Mouse (Mus musculus) liver, embryonic 11.5 days (tissue): ENCODE measurements at regions not wholly inside any gene's neighbourhood (a gene's known extent, or its start where the extent isn't known, plus 50 kb on each side); places are given as distances from the start of the nearest gene placed in this dataset.

Experiments used
- ATAC-seq: fragments of 200-750 bp; cut with Nextera tagmentation; replicated peaks from 2 replicates; pipeline ENCODE4 v1.8.0; 2017; ENCODE audit warnings: moderate number of reproducible peaks, mild to moderate bottlenecking, moderate TSS enrichment, moderate library complexity; ENCODE audit not compliant: low FRiP score
- DNase-seq: peaks from one replicate; pipeline ENCODE4 v3.0.0-alpha.2; 2017; ENCODE audit warnings: low spot score
- H3K27ac ChIP-seq: fragments of 300-500 bp; sonication (generic); 2 replicates; pipeline ENCODE4 v1.5.1; 2014; ENCODE audit warnings: mild to moderate bottlenecking, low read depth, low read length, control low read depth
- H3K27me3 ChIP-seq: fragments of 300-500 bp; sonication (generic); replicated peaks from 2 replicates; pipeline ENCODE4 v1.6.1; 2014; ENCODE audit warnings: low read length, mixed read lengths; ENCODE audit not compliant: control insufficient read depth, insufficient read depth
- H3K36me3 ChIP-seq: fragments of 300-500 bp; sonication (generic); 2 replicates; pipeline ENCODE4 v1.6.1; 2014; ENCODE audit warnings: mild to moderate bottlenecking, low read length, moderate library complexity, mixed read lengths; ENCODE audit not compliant: control insufficient read depth, insufficient read depth
- H3K4me1 ChIP-seq: fragments of 300-500 bp; sonication (generic); replicated peaks from 2 replicates; pipeline ENCODE4 v1.6.1; 2014; ENCODE audit warnings: low read length, mixed read lengths; ENCODE audit not compliant: control insufficient read depth, insufficient read depth
- H3K4me2 ChIP-seq: fragments of 300-500 bp; sonication (generic); 2 replicates; pipeline ENCODE4 v1.6.1; 2014; ENCODE audit warnings: mild to moderate bottlenecking, control low read depth, moderate library complexity
- H3K4me3 ChIP-seq: fragments of 300-500 bp; sonication (generic); 2 replicates; pipeline ENCODE4 v1.5.1; 2014; ENCODE audit warnings: low read depth, low read length, control low read depth
- H3K9ac ChIP-seq: fragments of 300-500 bp; sonication (generic); 2 replicates; pipeline ENCODE4 v1.6.1; 2014; ENCODE audit warnings: low read depth, low read length, control low read depth
- H3K9me3 ChIP-seq: fragments of 300-500 bp; sonication (generic); 2 replicates; pipeline ENCODE4 v1.6.1; 2016; ENCODE audit warnings: low read length, inconsistent platforms, mixed read lengths; ENCODE audit not compliant: control insufficient read depth
- WGBS: fragments of 180-500 bp; shearing (Covaris S2); extraction: QIAGEN DNeasy Blood & Tissue Kit; methylation state at CpG from one replicate; pipeline ENCODE4 v1.1.7; 2014; 5-methylcytosine and 5-hydroxymethylcytosine counted together

GRCm38 (mm10) chr1:76276624-76277023 is 730.6 kb downstream of the Slc4a3 start:
- Histone ChIP-seq H3K4me2 (no peak overlapping the region), H3K36me3 (no peaks in the 10 kb centered on the region), H3K27ac (no peak overlapping the region), H3K4me3 (no peak overlapping the region), H3K4me1 (no peaks in the 10 kb centered on the region), H3K9me3 (no peaks in the 10 kb centered on the region), H3K27me3 (no peaks in the 10 kb centered on the region), H3K9ac (no peak overlapping the region)
- DNase-seq (no peak), ATAC-seq (no peak)
- WGBS: 59% methylated on average over 3 of the region's 3 CpGs

- H3K9ac ChIP-seq: no peak overlapping the region
- H3K4me3 ChIP-seq: no peak overlapping the region
- no peaks in the 10 kb centered on the region for H3K4me1 ChIP-seq
- no peak overlapping the region for H3K27ac ChIP-seq
- ATAC-seq: no peak
- no peaks in the 10 kb centered on the region for H3K27me3 ChIP-seq
- no peak for DNase-seq
- no peaks in the 10 kb centered on the region for H3K36me3 ChIP-seq
- WGBS: 63% methylated on average over 3 of the region's 3 CpGs
- H3K9me3 ChIP-seq: no peaks in the 10 kb centered on the region
- no peak overlapping the region for H3K4me2 ChIP-seq
Observed at GRCm38 (mm10) chr1:76283322-76283721, 737.3 kb downstream of the Slc4a3 start.

GRCm38 (mm10) chr1:76322943-76323559 is 777.0 kb downstream of the Slc4a3 start:
- ATAC-seq: no peak
- no peak overlapping the region for H3K4me2 ChIP-seq
- H3K27me3 ChIP-seq: no peaks in the 10 kb centered on the region
- H3K4me1 ChIP-seq: no peaks in the 10 kb centered on the region
- 72% methylated on average over 4 of the region's 4 CpGs for WGBS
- H3K36me3 ChIP-seq: no peaks in the 10 kb centered on the region
- H3K4me3 ChIP-seq: no peak overlapping the region
- H3K9ac ChIP-seq: no peak overlapping the region
- no peak overlapping the region for H3K27ac ChIP-seq
- no peaks in the 10 kb centered on the region for H3K9me3 ChIP-seq
- DNase-seq: no peak

DNA sequence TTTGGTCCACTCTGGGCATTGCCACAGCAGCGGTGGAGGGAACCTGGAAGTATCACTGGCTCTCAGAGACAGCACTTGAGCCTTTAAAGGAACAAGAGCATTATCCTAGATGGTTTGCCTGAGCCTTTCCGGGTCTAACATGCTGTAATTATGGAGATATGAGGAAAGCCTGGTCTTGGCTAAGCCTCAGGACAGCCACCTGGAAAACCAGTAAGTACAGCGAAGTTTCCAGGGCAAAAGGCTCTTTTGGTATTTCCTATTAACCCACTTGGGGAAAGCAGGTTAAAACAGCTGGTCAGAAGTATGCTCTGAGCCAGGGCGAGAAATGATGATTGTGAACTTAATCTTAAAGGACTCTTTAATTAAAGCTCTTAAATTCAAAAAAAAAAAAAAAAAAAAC is 777.5 kb downstream of the Slc4a3 start:
- Histone ChIP-seq H3K27ac (no peak overlapping the region), H3K4me3 (no peak overlapping the region), H3K4me2 (no peak overlapping the region), H3K27me3 (no peaks in the 10 kb centered on the region), H3K9ac (no peak overlapping the region), H3K4me1 (no peaks in the 10 kb centered on the region), H3K9me3 (no peaks in the 10 kb centered on the region), H3K36me3 (no peaks in the 10 kb centered on the region)
- no peak for ATAC-seq
- DNase-seq: no peak
- WGBS: 79% methylated on average over 4 of the region's 4 CpGs

- H3K9ac ChIP-seq: no peak overlapping the region
- no peak overlapping the region for H3K4me2 ChIP-seq
- no peaks in the 10 kb centered on the region for H3K4me1 ChIP-seq
- H3K4me3 ChIP-seq: no peak overlapping the region
- no peak for ATAC-seq
- no peaks in the 10 kb centered on the region for H3K27me3 ChIP-seq
- no peak for DNase-seq
- H3K9me3 ChIP-seq: no peaks in the 10 kb centered on the region
- H3K36me3 ChIP-seq: no peaks in the 10 kb centered on the region
- H3K27ac ChIP-seq: no peak overlapping the region
Observed at GRCm38 (mm10) chr1:76336011-76336410, 789.9 kb downstream of the Slc4a3 start.

DNA sequence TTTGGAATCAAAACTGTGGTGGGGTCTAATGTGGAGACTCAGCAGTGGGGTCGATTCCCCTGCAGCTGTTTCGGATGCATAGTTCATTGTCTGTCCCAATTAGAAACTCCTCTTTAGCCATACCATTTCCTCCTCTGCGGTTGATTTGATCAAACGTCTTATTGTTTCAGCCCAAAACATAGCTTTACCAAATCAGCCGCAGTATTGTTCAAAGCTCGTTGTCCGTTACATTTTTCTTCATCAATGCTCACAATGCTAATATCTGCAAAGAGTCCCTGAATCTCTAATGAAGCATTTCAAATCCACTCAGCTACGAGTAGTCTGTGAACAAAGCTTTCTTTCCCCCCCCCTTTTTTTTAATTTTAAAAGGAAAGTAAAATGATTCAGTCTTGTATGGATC is 816.0 kb downstream of the Slc4a3 start:
- H3K27ac ChIP-seq: no peak overlapping the region
- H3K4me3 ChIP-seq: no peak overlapping the region
- no peaks in the 10 kb centered on the region for H3K27me3 ChIP-seq
- ATAC-seq (no peak), DNase-seq (no peak)
- no peaks in the 10 kb centered on the region for H3K4me1 ChIP-seq
- H3K9me3 ChIP-seq: no peaks in the 10 kb centered on the region
- no peaks in the 10 kb centered on the region for H3K36me3 ChIP-seq
- H3K9ac ChIP-seq: no peak overlapping the region
- WGBS: 86% methylated on average over 8 of the region's 8 CpGs
- H3K4me2 ChIP-seq: no peak overlapping the region

- Histone ChIP-seq H3K4me1 (no peaks in the 10 kb centered on the region), H3K27me3 (no peaks in the 10 kb centered on the region), H3K9ac (no peak overlapping the region), H3K4me3 (no peak overlapping the region), H3K27ac (no peak overlapping the region), H3K9me3 (no peaks in the 10 kb centered on the region), H3K36me3 (no peaks in the 10 kb centered on the region), H3K4me2 (no peak overlapping the region)
- no peak for DNase-seq
- 59% methylated on average over 2 of the region's 2 CpGs for WGBS
- no peak for ATAC-seq
Observed at GRCm38 (mm10) chr1:76373931-76374330, 827.9 kb downstream of the Slc4a3 start.

- H3K9me3 ChIP-seq: no peaks in the 10 kb centered on the region
- H3K4me2 ChIP-seq: no peak overlapping the region
- H3K27ac ChIP-seq: no peak overlapping the region
- 40% methylated on average over 3 of the region's 3 CpGs for WGBS
- no peak overlapping the region for H3K9ac ChIP-seq
- no peak for ATAC-seq
- no peak overlapping the region for H3K4me3 ChIP-seq
- no peaks in the 10 kb centered on the region for H3K36me3 ChIP-seq
- no peaks in the 10 kb centered on the region for H3K27me3 ChIP-seq
- DNase-seq: no peak
- H3K4me1 ChIP-seq: no peaks in the 10 kb centered on the region
Observed at GRCm38 (mm10) chr1:76378154-76378553, 832.1 kb downstream of the Slc4a3 start.

- H3K27me3 ChIP-seq: no peaks in the 10 kb centered on the region
- no peaks in the 10 kb centered on the region for H3K9me3 ChIP-seq
- DNase-seq (no peak), ATAC-seq (no peak)
- H3K36me3 ChIP-seq: no peaks in the 10 kb centered on the region
- no peak overlapping the region for H3K4me3 ChIP-seq
- no peak overlapping the region for H3K4me2 ChIP-seq
- no peak overlapping the region for H3K27ac ChIP-seq
- H3K9ac ChIP-seq: no peak overlapping the region
- no peaks in the 10 kb centered on the region for H3K4me1 ChIP-seq
- 71% methylated on average over 6 of the region's 6 CpGs for WGBS
Observed at GRCm38 (mm10) chr1:76392536-76392935, 846.5 kb downstream of the Slc4a3 start.
